Mouse (Mus musculus) macrophage (primary cell): ENCODE measurements around the gene Heatr6. TPM values are rescaled to one million over a fixed set of nuclear protein-coding genes. Genes with fewer than 3 reads are reported as not detected.

Experiments used
- H3K27ac ChIP-seq: fragments of 350-480 bp; formaldehyde crosslinking; 2 replicates; pipeline ENCODE4 v1.9.0; 2021
- H3K36me3 ChIP-seq: fragments of 350-480 bp; formaldehyde crosslinking; 2 replicates; pipeline ENCODE4 v1.9.0; 2021; ENCODE audit errors: inconsistent target
- H3K4me3 ChIP-seq: fragments of 350-480 bp; formaldehyde crosslinking; 2 replicates; pipeline ENCODE4 v1.9.0; 2021; ENCODE audit errors: inconsistent target
- H3K79me2 ChIP-seq: fragments of 350-480 bp; formaldehyde crosslinking; 2 replicates; pipeline ENCODE4 v1.9.0; 2021; ENCODE audit errors: inconsistent target
- WGBS: methylation state at CpG from one replicate; pipeline ENCODE4 v1.1.7; 2026; ENCODE audit warnings: inconsistent platforms; ENCODE audit not compliant: missing documents; 5-methylcytosine and 5-hydroxymethylcytosine counted together
- polyA plus RNA-seq: library from polyadenylated mRNA; stranded (reverse); fragments of 250-400 nt; gene quantifications from 3 replicates; pipeline ENCODE4 v1.2.4, GENCODE M21; 2018; ENCODE audit warnings: inconsistent platforms

Heatr6 gene
- polyA plus RNA-seq, 1 experiment from 2014 or later = 7.6 TPM

GRCm38 (mm10) chr11:83776798-83777197 lies 23.3 kb downstream of the Heatr6 start:
- Histone ChIP-seq H3K36me3 (peaks cover 96% of the 10 kb centered on the region), H3K79me2 (no peaks in the 10 kb centered on the region), H3K27ac (no peak overlapping the region), H3K4me3 (no peak overlapping the region)
- 46% methylated on average over 8 of the region's 8 CpGs for WGBS

GRCm38 (mm10) chr11:83783931-83784600 lies 30.6 kb downstream of the Heatr6 start:
- no peaks in the 10 kb centered on the region for H3K79me2 ChIP-seq
- peaks cover 43% of the 10 kb centered on the region for H3K36me3 ChIP-seq
- no peak overlapping the region for H3K27ac ChIP-seq
- H3K4me3 ChIP-seq = no peak overlapping the region
- WGBS = 97% methylated on average over 11 of the region's 14 CpGs

GRCm38 (mm10) chr11:83784661-83785060 lies 31.2 kb downstream of the Heatr6 start:
- H3K4me3 ChIP-seq = no peak overlapping the region
- no peak overlapping the region for H3K27ac ChIP-seq
- H3K79me2 ChIP-seq = no peaks in the 10 kb centered on the region
- WGBS = 38% methylated on average over 2 of the region's 2 CpGs
- peaks cover 37% of the 10 kb centered on the region for H3K36me3 ChIP-seq

GRCm38 (mm10) chr11:83785366-83785765 lies 31.9 kb downstream of the Heatr6 start:
- WGBS = 5% methylated on average over 2 of the region's 2 CpGs
- no peaks in the 10 kb centered on the region for H3K79me2 ChIP-seq
- no peak overlapping the region for H3K27ac ChIP-seq
- H3K36me3 ChIP-seq = peaks cover 30% of the 10 kb centered on the region
- no peak overlapping the region for H3K4me3 ChIP-seq

GRCm38 (mm10) chr11:83786835-83787234 lies 33.3 kb downstream of the Heatr6 start:
- no peak overlapping the region for H3K27ac ChIP-seq
- no peaks in the 10 kb centered on the region for H3K79me2 ChIP-seq
- H3K36me3 ChIP-seq = peaks cover 15% of the 10 kb centered on the region; the same call in 1 of the 2 replicates
- WGBS = 76% methylated on average over 4 of the region's 4 CpGs
- H3K4me3 ChIP-seq = no peak overlapping the region

GRCm38 (mm10) chr11:83787401-83788021 lies 34.0 kb downstream of the Heatr6 start:
- WGBS = 88% methylated on average over 15 of the region's 15 CpGs

GRCm38 (mm10) chr11:83788331-83788730 lies 34.8 kb downstream of the Heatr6 start:
- Histone ChIP-seq H3K36me3 (0 out of 2 replicates have a peak, but pooled peaks cover under 1% of the 10 kb centered on the region), H3K79me2 (no peaks in the 10 kb centered on the region), H3K4me3 (no peak overlapping the region), H3K27ac (no peak overlapping the region)
- WGBS = 88% methylated on average over 8 of the region's 8 CpGs

More at GRCm38 (mm10) chr11:83787401-83788021, 34.0 kb downstream of the Heatr6 start:
- no peak overlapping the region for H3K27ac ChIP-seq
- peaks cover 8% of the 10 kb centered on the region; the same call in 1 of the 2 replicates for H3K36me3 ChIP-seq
- no peak overlapping the region for H3K4me3 ChIP-seq
- no peaks in the 10 kb centered on the region for H3K79me2 ChIP-seq

GRCm38 (mm10) chr11:83789259-83789658 lies 35.8 kb downstream of the Heatr6 start:
- Histone ChIP-seq H3K36me3 (no peaks in the 10 kb centered on the region), H3K4me3 (no peak overlapping the region), H3K27ac (no peak overlapping the region), H3K79me2 (no peaks in the 10 kb centered on the region)
- WGBS = 5% methylated on average over 13 of the region's 13 CpGs

- Histone ChIP-seq H3K4me3 (no peak overlapping the region), H3K27ac (no peak overlapping the region), H3K79me2 (no peaks in the 10 kb centered on the region), H3K36me3 (no peaks in the 10 kb centered on the region)
- WGBS = 89% methylated on average over 4 of the region's 4 CpGs
Observed at GRCm38 (mm10) chr11:83791133-83791532, 37.6 kb downstream of the Heatr6 start.

GRCm38 (mm10) chr11:83792316-83792914 lies 38.9 kb downstream of the Heatr6 start:
- Histone ChIP-seq H3K27ac (no peak overlapping the region), H3K79me2 (no peaks in the 10 kb centered on the region), H3K36me3 (no peaks in the 10 kb centered on the region), H3K4me3 (no peak overlapping the region)
- 82% methylated on average over 12 of the region's 12 CpGs for WGBS

- Histone ChIP-seq H3K36me3 (no peaks in the 10 kb centered on the region), H3K4me3 (no peak overlapping the region), H3K79me2 (no peaks in the 10 kb centered on the region), H3K27ac (no peak overlapping the region)
- 91% methylated on average over 14 of the region's 14 CpGs for WGBS
Observed at GRCm38 (mm10) chr11:83793264-83793663, 39.8 kb downstream of the Heatr6 start.

- Histone ChIP-seq H3K79me2 (no peaks in the 10 kb centered on the region), H3K4me3 (no peak overlapping the region), H3K36me3 (no peaks in the 10 kb centered on the region), H3K27ac (no peak overlapping the region)
- 94% methylated on average over 6 of the region's 6 CpGs for WGBS
Observed at GRCm38 (mm10) chr11:83796112-83796511, 42.6 kb downstream of the Heatr6 start.

- Histone ChIP-seq H3K79me2 (no peaks in the 10 kb centered on the region), H3K36me3 (no peaks in the 10 kb centered on the region), H3K4me3 (no peak overlapping the region), H3K27ac (no peak overlapping the region)
- 86% methylated on average over 9 of the region's 10 CpGs for WGBS
Observed at GRCm38 (mm10) chr11:83796980-83797608, 43.6 kb downstream of the Heatr6 start.

GRCm38 (mm10) chr11:83799871-83800430 lies 46.5 kb downstream of the Heatr6 start:
- WGBS = 80% methylated on average over 10 of the region's 12 CpGs
- H3K36me3 ChIP-seq = no peaks in the 10 kb centered on the region
- H3K4me3 ChIP-seq = no peak overlapping the region
- H3K27ac ChIP-seq = no peak overlapping the region
- no peaks in the 10 kb centered on the region for H3K79me2 ChIP-seq
